Mouse (Mus musculus): Measurements from ENCODE around the gene Pla2g16.

GRCm38 (mm10) chr19:7568364-7568763, 11.1 kb downstream of the Pla2g16 start:
- TF ChIP-seq POLR2A (IDR thresholded peaks at IDR 0.05; ENCODE audit: extremely low read depth, insufficient read depth, low read length) = no peak
- TF ChIP-seq CTCF (IDR thresholded peaks at IDR 0.05; ENCODE audit: extremely low read depth, insufficient read depth, low read length) = no peak
